Mouse (Mus musculus): ENCODE data around the gene Atg16l2.

Atg16l2 gene

GRCm38 (mm10) chr7:101292086-101292485 is 10.0 kb downstream of the Atg16l2 start:
- DNase-seq (ENCODE audit: low spot score in 2 of 2), result no peak

GRCm38 (mm10) chr7:101291641-101292040 is 10.4 kb downstream of the Atg16l2 start:
- no peak for DNase-seq (ENCODE audit: low spot score in 2 of 2)

GRCm38 (mm10) chr7:101291211-101291610 is 10.8 kb downstream of the Atg16l2 start:
- DNase-seq (ENCODE audit: low spot score in 2 of 2), result no peak

GRCm38 (mm10) chr7:101290401-101290800 is 11.7 kb downstream of the Atg16l2 start:
- no peak for DNase-seq (ENCODE audit: low spot score in 2 of 2)

GRCm38 (mm10) chr7:101288436-101288835 is 13.6 kb downstream of the Atg16l2 start:
- DNase-seq (ENCODE audit: low spot score in 2 of 2), result peak in 1 of 2 experiments; percentile 34

GRCm38 (mm10) chr7:101287820-101288219 is 14.2 kb downstream of the Atg16l2 start:
- peak in 1 of 2 experiments; percentile 41 for DNase-seq (ENCODE audit: low spot score in 2 of 2)

GRCm38 (mm10) chr7:101286891-101287290 is 15.2 kb downstream of the Atg16l2 start:
- DNase-seq (ENCODE audit: low spot score in 2 of 2), result peak in 1 of 2 experiments; percentile 15

GRCm38 (mm10) chr7:101284504-101284903 is 17.5 kb downstream of the Atg16l2 start:
- DNase-seq (ENCODE audit: low spot score in 2 of 2), result no peak

- DNase-seq (ENCODE audit: low spot score in 2 of 2), result no peak
These were observed 19.3 kb downstream of the Atg16l2 start for GRCm38 (mm10) chr7:101282721-101283120.

GRCm38 (mm10) chr7:101272466-101273160 is 29.4 kb downstream of the Atg16l2 start:
- no peak for DNase-seq (ENCODE audit: low spot score in 2 of 2)

GRCm38 (mm10) chr7:101271602-101272001 is 30.4 kb downstream of the Atg16l2 start:
- DNase-seq (ENCODE audit: low spot score in 2 of 2), result no peak

- DNase-seq (ENCODE audit: low spot score in 2 of 2), result no peak
These were observed 34.4 kb downstream of the Atg16l2 start for GRCm38 (mm10) chr7:101267457-101268259.

GRCm38 (mm10) chr7:101263511-101263910 is 38.5 kb downstream of the Atg16l2 start:
- no peak for DNase-seq (ENCODE audit: low spot score in 2 of 2)

GRCm38 (mm10) chr7:101261941-101262546 is 40.0 kb downstream of the Atg16l2 start:
- DNase-seq (ENCODE audit: low spot score in 2 of 2), result no peak

GRCm38 (mm10) chr7:101258482-101258881 is 43.6 kb downstream of the Atg16l2 start:
- no peak for DNase-seq (ENCODE audit: low spot score in 2 of 2)

GRCm38 (mm10) chr7:101253071-101253470 is 49.0 kb downstream of the Atg16l2 start:
- no peak for DNase-seq (ENCODE audit: low spot score in 2 of 2)

GRCm38 (mm10) chr7:101249173-101249572 is 52.9 kb downstream of the Atg16l2 start:
- no peak for DNase-seq (ENCODE audit: low spot score in 2 of 2)

- DNase-seq (ENCODE audit: low spot score in 2 of 2), result no peak
These were observed 53.3 kb downstream of the Atg16l2 start for GRCm38 (mm10) chr7:101248760-101249159.

GRCm38 (mm10) chr7:101236712-101237473 is 65.2 kb downstream of the Atg16l2 start:
- DNase-seq (ENCODE audit: low spot score in 2 of 2), result no peak

GRCm38 (mm10) chr7:101232716-101233115 is 69.3 kb downstream of the Atg16l2 start:
- no peak for DNase-seq (ENCODE audit: low spot score in 2 of 2)

GRCm38 (mm10) chr7:101231458-101231857 is 70.6 kb downstream of the Atg16l2 start:
- DNase-seq (ENCODE audit: low spot score in 2 of 2), result no peak

- no peak for DNase-seq (ENCODE audit: low spot score in 2 of 2)
These were observed 72.7 kb downstream of the Atg16l2 start for GRCm38 (mm10) chr7:101229336-101229735.
